Mouse (Mus musculus) lung, adult 2 months (tissue): ENCODE results near the gene Cd34.

Experiments used
- CTCF ChIP-seq: fragments of 200-500 bp; IDR thresholded peaks from 2 replicates; pipeline ENCODE4 v1.5.1; 2011; ENCODE audit warnings: mild to moderate bottlenecking, low read length, control low read depth; ENCODE audit not compliant: insufficient read depth
- POLR2A ChIP-seq: fragments of 200-500 bp; IDR thresholded peaks from 2 replicates; pipeline ENCODE4 v1.6.1; 2011; ENCODE audit warnings: low read depth, mild to moderate bottlenecking, control low read depth, low read length, borderline replicate concordance; ENCODE audit errors: extremely low read depth

DNA sequence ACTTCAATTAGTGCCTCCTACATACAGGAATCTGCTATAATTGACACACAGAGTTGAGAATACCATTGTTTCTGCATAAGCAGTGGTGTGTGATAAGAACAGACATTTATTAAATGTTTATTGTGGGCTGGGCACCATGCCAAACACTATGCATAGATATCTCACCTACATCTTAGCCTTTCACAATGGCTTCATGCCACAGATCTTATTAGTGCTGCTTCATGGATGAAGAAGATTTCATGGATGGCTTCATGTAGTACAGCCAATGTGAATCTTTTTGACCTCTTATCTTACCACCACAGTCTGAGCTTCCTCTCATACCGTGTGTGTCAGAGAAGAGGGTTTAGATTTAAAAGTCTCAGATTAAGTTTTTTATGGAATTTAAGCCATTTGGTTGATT, 65.6 kb downstream of the Cd34 start:
- TF ChIP-seq CTCF (no peak), POLR2A (no peak)
